Mouse (Mus musculus): ENCODE data around the gene Sft2d1. TPM values are rescaled to one million over a fixed set of nuclear protein-coding genes. Genes with fewer than 3 reads are reported as not detected.
A peak's percentile ranks its signal among the peaks of the same experiment; 100 is the strongest.
"Not testable (repeated sequence)": the region's sequence is repeated elsewhere in the genome, so short reads cannot be mapped to it uniquely, and the experiment has no call there.

Sft2d1 gene
- total and polyA plus RNA-seq, 3 experiments = 32.8 to 108 (median 39.7) TPM

DNA sequence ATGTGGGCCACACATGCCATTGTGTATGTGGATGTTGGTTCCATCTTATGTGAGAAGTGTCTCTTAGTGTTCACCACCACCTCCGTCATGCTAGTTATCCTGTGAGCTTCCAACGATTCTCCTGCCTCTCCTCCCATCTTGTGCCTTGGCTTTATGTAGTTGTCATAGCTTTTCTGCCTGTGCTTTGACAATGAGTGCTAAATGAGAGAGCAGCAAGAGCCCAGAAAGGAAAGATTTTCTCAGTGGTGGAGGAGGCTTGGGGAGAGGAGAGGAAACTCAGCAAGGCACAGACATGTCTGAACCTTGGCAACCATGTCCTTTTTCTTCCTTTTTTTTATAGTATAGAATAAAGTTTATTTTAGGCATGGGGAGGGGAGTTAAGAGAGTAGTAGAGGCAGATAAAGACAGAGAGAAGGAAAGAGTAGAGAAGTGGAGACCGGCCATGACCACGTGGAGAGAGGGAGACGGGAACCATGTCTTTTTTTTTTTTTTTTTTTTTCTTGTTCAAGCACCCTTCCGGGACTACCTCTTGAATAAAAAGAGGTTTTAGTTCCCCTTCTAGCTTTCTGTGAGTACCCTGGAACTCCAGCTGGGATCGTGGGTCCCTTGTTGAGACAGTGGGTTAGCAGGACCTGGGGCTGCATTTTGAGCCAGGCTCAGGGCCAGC, 8.0 kb upstream of the Sft2d1 start:
- no peak for DNase-seq

DNA sequence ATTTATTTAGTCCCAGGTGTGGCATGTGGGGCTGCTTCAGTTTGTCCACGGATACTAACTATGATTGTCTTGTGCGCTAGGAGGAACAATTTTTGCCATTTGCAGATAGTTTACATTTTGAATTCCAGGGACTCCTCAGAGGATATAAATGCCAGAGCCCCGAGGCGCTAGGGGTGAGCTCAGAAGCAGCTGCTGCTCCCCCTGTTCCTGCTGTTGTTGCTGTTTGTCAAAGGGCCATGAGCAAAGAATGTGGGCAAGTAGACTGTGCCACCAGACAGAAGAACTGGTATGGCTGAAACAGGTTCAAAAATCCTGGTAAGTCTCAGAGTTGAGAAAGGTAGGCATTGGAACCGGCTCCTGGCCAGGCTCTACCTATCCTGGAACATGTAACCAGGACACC, 7.2 kb upstream of the Sft2d1 start:
- no peak for DNase-seq

DNA sequence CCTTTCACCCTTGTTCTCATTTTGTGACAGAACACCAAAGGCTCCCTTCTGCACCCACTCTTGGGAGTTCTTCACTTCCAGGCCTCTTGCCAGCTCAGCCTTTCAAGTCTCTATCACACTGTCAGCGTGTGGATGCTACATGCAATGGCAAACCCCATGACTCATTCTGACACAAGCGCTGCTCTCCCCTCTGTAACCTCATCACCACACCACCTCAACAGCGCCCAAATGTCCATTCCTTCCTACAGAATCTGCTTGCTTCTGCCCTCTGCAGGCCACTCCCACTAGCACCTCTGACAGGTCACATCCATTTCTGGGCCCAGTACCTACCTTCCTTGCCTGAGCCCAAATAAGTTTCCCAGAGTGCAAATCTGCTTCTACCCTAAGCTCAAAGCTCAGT, 5.1 kb upstream of the Sft2d1 start:
- peak; percentile 41 for DNase-seq

- no peak for DNase-seq
Observed at GRCm38 (mm10) chr17:8311751-8312150, 849 bp downstream of the Sft2d1 start.

DNA sequence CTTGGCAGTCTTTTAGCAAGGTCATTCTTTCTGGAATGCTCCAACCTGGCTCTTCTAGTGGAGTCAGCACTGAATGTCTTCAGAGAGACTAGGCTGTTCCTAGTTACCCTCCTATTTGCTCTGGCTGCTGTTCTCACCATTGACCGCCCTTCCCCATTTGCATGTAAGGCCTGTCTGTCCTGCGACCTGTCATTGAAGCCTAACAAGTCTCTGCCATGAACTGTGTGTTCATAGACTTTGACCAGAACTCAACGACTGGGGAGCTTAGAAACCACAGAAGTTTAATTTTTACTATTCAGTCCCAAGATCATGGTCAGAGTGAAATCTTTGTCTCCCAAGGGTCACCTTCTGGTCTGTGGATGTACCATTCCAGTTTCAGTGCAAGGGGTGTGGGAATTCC, 3.1 kb downstream of the Sft2d1 start:
- no peak for DNase-seq

DNA sequence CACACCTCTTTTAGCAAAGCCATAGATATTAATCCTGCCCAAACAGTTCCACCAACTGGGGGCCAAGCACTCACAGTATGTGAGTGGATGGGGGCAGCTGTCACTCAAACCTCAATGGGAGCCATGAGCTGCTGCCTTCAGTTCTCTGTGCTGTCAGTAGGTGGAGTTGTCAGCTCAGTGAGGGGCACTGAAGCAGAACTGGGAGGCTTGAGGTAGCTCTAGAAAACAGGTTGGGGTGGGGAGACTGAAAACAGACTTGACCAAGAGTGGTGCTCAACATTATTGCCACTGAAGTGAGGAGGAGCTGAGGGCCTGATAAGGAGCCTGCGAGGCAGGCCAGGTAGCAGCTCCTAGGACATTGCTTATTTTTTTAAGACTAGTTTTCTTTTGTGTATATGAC, 5.3 kb downstream of the Sft2d1 start:
- no peak for DNase-seq

- not testable (repeated sequence) for DNase-seq
Observed at GRCm38 (mm10) chr17:8326877-8327276, 16.0 kb downstream of the Sft2d1 start.

GRCm38 (mm10) chr17:8328511-8329174, 17.7 kb downstream of the Sft2d1 start:
- DNase-seq = no peak

- DNase-seq = no peak
Observed at GRCm38 (mm10) chr17:8330602-8331001, 19.7 kb downstream of the Sft2d1 start.

DNA sequence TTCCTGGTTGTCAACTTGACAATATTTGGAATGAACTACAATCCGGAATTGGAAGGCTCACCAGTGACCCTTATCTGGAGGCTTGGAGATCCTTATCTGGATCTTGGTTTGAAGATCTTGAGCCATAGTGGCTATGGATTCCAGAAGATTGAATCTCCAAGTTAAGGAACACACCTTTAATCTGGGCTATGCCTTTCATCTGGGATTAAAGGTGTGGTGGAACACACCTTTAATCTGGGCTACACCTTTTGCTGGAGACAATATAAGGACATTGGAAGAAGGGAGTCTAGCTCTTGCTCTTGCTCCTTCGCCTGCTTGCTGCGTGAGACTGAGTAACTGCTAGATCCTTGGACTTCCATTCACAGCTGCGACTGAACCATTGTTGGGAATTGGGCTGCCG, 26.3 kb downstream of the Sft2d1 start, which contains the start of gene Prr18:
Gene Prr18, plus strand, starts transcription at position 301 of the 400 bp plus-strand sequence.
- DNase-seq = not testable (repeated sequence)

DNA sequence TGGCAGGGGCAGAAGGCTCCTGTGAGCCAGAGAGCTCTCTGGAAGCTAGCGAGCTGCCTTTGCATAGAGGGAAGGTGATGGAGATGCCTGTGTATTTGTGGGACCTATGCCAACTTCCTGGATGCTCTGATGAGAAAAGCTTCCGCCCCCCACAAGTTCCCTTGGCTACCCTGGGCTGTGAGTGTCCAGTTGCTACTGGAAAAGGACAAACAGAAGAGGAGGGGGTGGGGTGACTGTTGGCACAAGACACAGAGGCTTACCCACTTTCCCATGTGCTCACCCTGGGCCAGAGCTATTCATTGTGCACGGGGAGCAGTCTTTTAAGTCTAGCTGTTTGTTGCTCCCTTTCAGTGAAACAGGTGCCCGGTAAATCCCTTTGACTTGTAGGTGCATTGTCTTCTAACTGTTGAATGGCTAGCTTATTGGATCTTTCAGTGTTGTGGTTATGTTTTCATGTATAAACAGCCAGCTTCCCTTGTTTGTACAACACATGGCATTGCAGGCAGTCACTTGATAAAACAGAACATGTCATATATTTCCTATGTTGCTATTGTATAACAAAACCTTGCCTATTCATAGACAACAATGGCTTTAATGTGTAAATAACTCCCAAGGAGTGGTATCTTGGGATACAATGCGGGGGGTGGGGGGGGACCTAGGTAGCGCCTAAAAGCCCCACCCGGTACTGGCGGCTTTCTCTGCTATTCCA, 28.9 kb downstream of the Sft2d1 start:
- DNase-seq = no peak

DNA sequence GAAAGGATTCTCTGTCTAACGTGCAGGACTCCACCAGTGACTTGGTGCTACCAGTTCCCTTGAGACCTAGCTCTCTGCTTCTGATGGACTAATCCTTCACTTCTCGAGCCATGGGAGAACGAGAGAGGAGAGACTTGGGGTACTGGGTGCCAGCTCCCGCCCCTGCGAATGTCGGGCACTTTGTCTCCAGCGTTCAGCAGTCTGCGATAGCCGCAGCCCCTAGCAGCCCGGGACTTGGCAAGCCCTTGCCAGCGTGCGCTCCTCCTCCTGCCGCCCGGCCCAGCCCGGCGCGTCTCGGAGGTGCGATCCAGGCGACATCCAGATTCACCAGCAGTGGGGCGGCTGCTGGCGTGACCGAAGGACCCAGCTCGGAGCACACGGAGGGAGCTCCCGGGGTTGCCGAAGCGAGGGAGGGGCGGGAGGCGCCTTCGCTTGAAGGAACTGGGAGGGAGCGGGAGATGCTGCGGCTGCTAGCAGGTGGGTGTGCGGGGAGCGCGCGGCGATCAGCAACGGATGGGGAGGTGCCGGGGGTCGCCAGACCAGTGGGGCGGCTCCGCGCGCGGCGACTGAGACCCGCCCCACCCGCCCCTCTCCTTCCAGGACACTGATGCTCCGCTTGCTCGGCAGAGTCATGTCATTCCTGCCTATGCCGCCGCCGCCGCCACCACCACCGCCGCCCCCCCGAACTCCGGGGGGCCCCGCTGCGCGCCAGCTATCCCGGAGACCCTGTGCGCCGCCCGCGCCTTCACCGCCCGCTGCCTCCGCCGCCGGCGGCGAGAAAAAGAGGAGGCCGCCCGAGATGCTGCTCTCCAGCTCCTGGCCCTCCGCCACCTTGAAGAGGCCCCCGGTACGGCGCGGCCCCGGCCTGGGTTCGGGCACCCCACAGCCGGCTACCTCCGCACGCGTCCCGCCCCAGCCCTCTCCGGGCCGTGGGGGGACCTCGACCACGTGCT, 29.8 kb downstream of the Sft2d1 start:
- DNase-seq = peak; percentile 44

DNA sequence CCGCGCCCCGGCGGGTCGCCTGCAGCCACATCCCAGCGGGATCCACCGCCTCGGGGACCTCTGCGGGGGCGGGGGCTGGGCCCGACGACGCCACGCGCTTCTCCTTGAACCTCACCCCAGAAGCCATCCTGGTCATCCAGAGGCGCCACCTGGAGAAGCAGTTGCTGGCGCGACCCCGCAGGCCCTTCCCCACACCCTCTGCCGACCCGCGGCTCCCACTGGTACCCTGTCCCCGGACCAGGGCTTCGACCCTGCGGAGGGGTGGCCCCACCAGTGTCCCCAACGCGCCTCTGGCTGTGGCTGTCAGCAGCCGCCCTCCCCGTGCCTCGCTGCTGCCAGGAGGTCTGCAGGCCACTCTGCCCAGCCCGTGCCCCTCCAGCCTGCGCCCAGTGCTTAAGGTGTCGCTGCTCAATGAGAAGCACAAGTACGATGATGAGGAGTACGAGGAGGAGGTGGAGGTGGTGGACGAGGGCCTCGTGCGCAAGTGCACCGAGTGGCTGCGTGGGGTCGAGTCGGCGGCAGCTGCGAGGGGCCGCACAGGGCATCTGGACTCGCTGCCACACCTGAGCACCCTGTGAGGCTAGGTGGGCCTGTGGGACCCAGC, 30.6 kb downstream of the Sft2d1 start:
- DNase-seq = no peak

GRCm38 (mm10) chr17:8342706-8343105, 31.8 kb downstream of the Sft2d1 start:
- no peak for DNase-seq

DNA sequence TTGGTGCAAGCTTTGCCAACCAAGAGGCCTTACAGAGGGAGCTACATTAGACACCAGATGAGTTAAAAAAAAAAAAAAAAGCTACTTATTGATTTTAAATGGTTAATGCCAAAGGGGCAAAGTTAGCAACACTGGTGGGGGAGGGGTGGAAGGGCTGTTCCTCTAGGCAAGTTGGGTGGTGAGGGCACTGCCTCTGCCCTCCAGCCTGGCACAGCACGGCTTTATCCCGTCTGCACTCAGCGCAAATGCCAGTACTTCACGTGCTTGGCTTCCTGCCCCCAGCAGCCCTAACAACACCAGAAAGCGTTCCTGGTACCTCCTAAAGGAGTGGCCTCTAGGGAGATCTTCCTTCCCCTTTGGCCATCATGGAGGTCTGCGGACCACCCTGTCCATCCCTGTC, 32.5 kb downstream of the Sft2d1 start:
- DNase-seq = peak; percentile 23

DNA sequence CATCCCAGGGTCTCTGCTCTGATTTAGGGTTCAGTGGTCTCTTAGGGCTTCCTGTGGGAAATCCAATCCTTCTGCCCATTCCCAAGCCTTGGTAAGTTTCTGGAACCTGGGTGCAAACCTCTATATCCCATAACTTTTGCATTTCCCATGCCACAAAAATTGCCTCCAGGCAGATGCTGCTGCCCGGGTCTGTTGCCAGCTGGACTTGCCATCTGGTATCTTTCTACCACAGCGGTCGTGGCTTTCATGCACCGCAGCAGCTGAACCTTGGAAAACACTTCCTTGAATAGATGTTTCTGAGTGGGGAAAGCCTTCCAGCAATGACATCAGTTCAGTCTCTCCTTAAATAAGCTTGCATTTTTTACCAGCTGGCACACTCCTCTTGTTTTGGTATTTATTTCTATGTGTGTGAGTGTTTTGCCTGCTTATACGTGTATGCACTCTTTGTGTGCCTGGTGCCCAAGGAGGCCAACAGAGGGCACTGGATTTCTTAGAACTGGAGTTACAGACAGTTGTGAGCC, 36.9 kb downstream of the Sft2d1 start:
- no peak for DNase-seq

- DNase-seq = no peak
Observed at GRCm38 (mm10) chr17:8348941-8349340, 38.0 kb downstream of the Sft2d1 start.

- DNase-seq = no peak
Observed at GRCm38 (mm10) chr17:8351088-8351487, 40.2 kb downstream of the Sft2d1 start.

- DNase-seq = no peak
Observed at GRCm38 (mm10) chr17:8355692-8356091, 44.8 kb downstream of the Sft2d1 start, which contains the start of gene T2. Gene T2 (plus strand): TSS chr17:8355992.

GRCm38 (mm10) chr17:8357498-8357897, 46.6 kb downstream of the Sft2d1 start:
- DNase-seq = no peak

DNA sequence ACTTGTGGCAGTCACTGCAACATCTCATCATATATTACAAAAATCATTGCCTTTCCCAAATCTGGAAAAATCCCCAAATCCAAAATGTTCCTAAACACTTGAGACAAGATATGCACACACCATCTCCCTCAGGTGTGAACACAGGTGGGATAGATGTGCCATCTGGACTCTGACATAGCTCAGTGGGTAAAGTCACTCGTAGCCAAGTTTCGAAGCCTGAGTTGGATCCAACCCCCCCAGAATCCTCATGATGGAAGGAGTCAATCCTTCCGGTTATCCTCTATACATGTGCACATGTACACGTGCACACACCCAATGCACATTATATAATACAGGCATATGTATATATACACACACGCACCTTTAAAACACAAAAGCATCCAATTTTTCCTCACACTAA, 50.0 kb downstream of the Sft2d1 start:
- DNase-seq = no peak
